Mouse (Mus musculus) heart, embryonic 16.5 days (tissue): Measurements from ENCODE around the gene Wdr43. TPM values are rescaled to one million over a fixed set of nuclear protein-coding genes. Genes with fewer than 3 reads are reported as not detected.
A peak's percentile ranks its signal among the peaks of the same experiment; 100 is the strongest.

ENCODE experiments used
- ATAC-seq: fragments of 200-750 bp; cut with Nextera tagmentation; replicated peaks from 2 replicates; pipeline ENCODE4 v1.8.0; 2017; ENCODE audit warnings: moderate number of reproducible peaks; ENCODE audit not compliant: insufficient read depth, low FRiP score; ENCODE audit errors: extremely low read depth
- H3K27ac ChIP-seq: fragments of 300-500 bp; sonication (generic); 2 replicates; pipeline ENCODE4 v1.5.1; 2014; ENCODE audit warnings: mild to moderate bottlenecking, low read length, control low read depth, moderate library complexity
- H3K27me3 ChIP-seq: fragments of 300-500 bp; sonication (generic); 2 replicates; pipeline ENCODE4 v1.6.1; 2014; ENCODE audit warnings: low read length, mixed read lengths; ENCODE audit not compliant: control insufficient read depth, insufficient read depth
- H3K36me3 ChIP-seq: fragments of 300-500 bp; sonication (generic); 2 replicates; pipeline ENCODE4 v1.6.1; 2014; ENCODE audit not compliant: control insufficient read depth, insufficient read depth
- H3K4me1 ChIP-seq: fragments of 300-500 bp; sonication (generic); 2 replicates; pipeline ENCODE4 v1.6.1; 2014; ENCODE audit warnings: low read length, mixed read lengths; ENCODE audit not compliant: control insufficient read depth, insufficient read depth
- H3K4me2 ChIP-seq: fragments of 300-500 bp; sonication (generic); 2 replicates; pipeline ENCODE4 v1.6.1; 2014; ENCODE audit warnings: low read depth, mild to moderate bottlenecking, control low read depth, low read length
- H3K4me3 ChIP-seq: fragments of 300-500 bp; sonication (generic); 2 replicates; pipeline ENCODE4 v1.5.1; 2014; ENCODE audit warnings: mild to moderate bottlenecking, control low read depth, low read length
- H3K9ac ChIP-seq: fragments of 300-500 bp; sonication (generic); 2 replicates; pipeline ENCODE4 v1.6.1; 2014; ENCODE audit warnings: low read length, control low read depth
- H3K9me3 ChIP-seq: fragments of 300-500 bp; sonication (generic); replicated peaks from 2 replicates; pipeline ENCODE4 v1.6.1; 2016; ENCODE audit warnings: low read length; ENCODE audit not compliant: control insufficient read depth
- WGBS: fragments of 180-500 bp; shearing (Covaris S2); extraction: QIAGEN DNeasy Blood & Tissue Kit; methylation state at CpG from one replicate; pipeline ENCODE4 v1.1.7; 2014; 5-methylcytosine and 5-hydroxymethylcytosine counted together
- polyA plus RNA-seq: library from polyadenylated mRNA; unstranded; fragments of >200 nt; fragmentation: Nextera tagmentation; extraction: Ambion mirVana; gene quantifications from 2 replicates; pipeline ENCODE4 v1.2.1, GENCODE M21; 2015

Gene Wdr43
- polyA plus RNA-seq, 1 experiment from 2014 or later: 49.7 TPM

DNA sequence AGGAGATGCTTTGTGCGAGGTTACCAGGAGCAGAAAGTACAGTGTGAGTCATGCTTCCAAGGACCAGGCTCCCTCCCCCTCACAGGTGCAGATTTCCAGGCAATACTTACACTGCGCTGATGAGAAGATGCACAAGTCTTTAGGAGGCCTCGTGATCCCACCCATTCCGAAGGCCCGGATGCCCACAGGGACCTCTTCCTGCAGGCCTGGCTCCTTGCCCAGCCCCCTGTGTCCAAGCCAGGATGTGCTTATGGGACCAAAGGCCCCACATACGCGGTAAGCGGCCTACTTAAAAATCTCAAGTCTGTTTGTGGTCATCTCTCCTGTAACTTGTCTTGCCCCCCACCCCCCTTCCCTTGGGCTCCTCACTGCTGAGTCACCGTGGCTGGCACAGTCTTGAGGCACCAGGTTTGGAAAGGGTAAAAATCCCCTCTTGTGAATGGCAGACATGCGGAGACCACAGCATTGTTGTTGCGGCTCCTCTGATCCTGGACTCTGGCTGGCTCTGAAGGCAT, 75.7 kb downstream of the Wdr43 start:
- Histone ChIP-seq H3K27me3 (no peaks in the 10 kb centered on the region), H3K4me2 (no peak overlapping the region), H3K36me3 (no peaks in the 10 kb centered on the region), H3K27ac (no peak overlapping the region), H3K4me3 (no peak overlapping the region), H3K9me3 (no peaks in the 10 kb centered on the region), H3K4me1 (peaks cover 7% of the 10 kb centered on the region), H3K9ac (no peak overlapping the region)
- 53% methylated on average over 11 of the region's 11 CpGs for WGBS
- no peak for ATAC-seq

DNA sequence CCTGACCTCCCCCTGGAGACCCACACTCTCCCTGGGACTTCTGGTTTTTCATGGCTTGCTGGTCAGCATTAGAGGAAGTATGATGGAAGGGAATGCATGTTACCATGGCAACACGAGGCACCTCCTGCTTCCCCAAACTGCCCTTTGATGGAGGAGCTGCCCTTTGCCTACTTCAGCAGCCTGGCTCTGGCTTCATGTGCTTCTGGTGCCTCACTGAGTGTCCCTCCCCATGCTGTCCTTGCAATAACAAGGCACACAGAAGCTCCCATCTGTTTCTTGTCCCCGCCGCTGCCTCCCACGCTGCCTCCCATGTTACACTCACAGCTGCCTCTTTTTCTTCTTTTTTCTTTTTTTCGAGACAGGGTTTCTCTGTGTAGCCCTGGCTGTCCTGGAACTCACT, 77.6 kb downstream of the Wdr43 start:
- H3K9ac ChIP-seq: no peak overlapping the region
- H3K27me3 ChIP-seq: no peaks in the 10 kb centered on the region
- H3K36me3 ChIP-seq: no peaks in the 10 kb centered on the region
- H3K4me2 ChIP-seq: no peak overlapping the region
- no peak overlapping the region for H3K4me3 ChIP-seq
- 68% methylated on average over 5 of the region's 5 CpGs for WGBS
- no peak overlapping the region for H3K27ac ChIP-seq
- no peak for ATAC-seq
- peaks cover 19% of the 10 kb centered on the region for H3K4me1 ChIP-seq
- no peaks in the 10 kb centered on the region for H3K9me3 ChIP-seq

DNA sequence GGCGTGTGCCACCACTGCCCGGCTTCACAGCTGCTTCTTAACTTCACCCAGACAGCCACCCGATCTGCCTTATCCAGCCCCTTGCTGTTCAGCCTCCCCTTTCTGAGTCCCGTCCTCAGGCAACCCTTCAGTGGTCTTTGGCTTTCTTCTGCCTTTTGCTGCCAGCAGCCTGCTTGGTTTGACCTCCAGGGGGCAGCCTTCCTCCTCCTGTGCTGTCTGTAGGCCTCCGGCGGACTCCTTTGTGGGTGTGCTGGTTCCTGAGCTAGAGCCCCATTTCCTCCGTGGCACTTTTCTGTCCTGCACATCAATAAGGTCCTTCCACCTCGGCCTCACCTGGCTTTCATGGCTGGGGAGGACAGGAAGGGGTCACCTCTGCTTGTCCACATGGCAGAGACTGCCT, 78.1 kb downstream of the Wdr43 start:
- Histone ChIP-seq H3K27ac (no peak overlapping the region), H3K4me1 (peaks cover 22% of the 10 kb centered on the region)
- WGBS: 73% methylated on average over 8 of the region's 8 CpGs

DNA sequence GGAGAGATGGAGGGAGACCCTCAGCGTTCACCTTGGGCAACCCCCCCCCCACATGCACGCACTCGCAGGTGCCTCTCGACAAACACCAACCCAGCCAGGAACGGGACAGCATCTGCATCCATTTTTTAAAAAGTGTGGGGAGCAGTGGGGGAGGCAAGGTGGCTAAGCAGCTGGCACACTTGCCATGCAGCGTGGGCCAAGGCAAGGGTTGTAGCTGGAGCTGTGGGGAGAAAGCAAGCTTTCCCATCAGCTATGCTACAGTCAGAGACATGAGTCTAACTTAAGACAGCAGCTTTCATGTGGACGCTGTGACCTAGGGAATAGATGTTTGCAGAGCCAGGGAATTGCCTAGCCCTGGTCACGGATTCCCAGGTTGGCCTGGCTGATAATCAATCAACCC, 79.5 kb downstream of the Wdr43 start:
- 88% methylated on average over 8 of the region's 8 CpGs for WGBS
- Histone ChIP-seq H3K9ac (no peak overlapping the region), H3K4me1 (peaks cover 25% of the 10 kb centered on the region), H3K4me3 (no peak overlapping the region), H3K27ac (no peak overlapping the region), H3K4me2 (no peak overlapping the region), H3K27me3 (no peaks in the 10 kb centered on the region), H3K9me3 (no peaks in the 10 kb centered on the region), H3K36me3 (no peaks in the 10 kb centered on the region)
- ATAC-seq: no peak

More for the DNA sequence above, 78.1 kb downstream of the Wdr43 start:
- Histone ChIP-seq H3K4me2 (no peak overlapping the region), H3K9ac (no peak overlapping the region), H3K27me3 (no peaks in the 10 kb centered on the region), H3K4me3 (no peak overlapping the region), H3K9me3 (no peaks in the 10 kb centered on the region), H3K36me3 (no peaks in the 10 kb centered on the region)
- ATAC-seq: no peak

DNA sequence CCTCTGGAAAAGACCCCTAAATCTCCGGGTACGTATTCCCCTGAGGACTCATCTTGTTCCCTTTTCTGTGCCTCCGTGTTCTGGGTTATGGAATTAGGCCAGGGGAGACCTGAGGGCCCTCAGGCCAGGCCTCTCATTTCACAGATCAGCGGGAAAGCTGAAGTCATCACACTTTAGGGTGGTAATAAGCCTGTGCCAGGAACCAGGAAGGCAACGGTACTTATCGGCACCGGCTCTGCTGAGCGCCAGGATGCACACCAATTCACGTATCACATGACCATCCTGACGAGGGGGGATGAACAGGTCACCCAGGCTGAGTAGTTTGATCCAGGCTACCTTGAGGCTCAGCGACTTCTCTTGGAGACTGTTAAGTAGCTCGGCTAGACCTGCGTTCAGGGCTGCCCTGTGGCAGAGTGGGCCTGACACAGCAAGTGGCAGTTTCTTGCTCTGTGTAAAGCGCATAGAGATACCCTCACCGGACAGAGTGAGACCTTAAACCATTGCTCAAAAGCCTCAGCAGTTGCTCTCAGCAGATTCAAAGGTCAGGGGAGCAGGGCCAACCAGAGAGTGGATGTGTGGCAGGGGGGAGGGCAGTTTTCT, 80.1 kb downstream of the Wdr43 start:
- H3K4me3 ChIP-seq: no peak overlapping the region
- H3K4me1 ChIP-seq: peaks cover 25% of the 10 kb centered on the region
- H3K36me3 ChIP-seq: no peaks in the 10 kb centered on the region
- H3K4me2 ChIP-seq: no peak overlapping the region
- 0 out of 2 replicates have a peak overlapping the region, but pooled peaks have one; percentile 1 for H3K9ac ChIP-seq
- no peaks in the 10 kb centered on the region for H3K27me3 ChIP-seq
- ATAC-seq: no peak
- 70% methylated on average over 15 of the region's 15 CpGs for WGBS
- H3K9me3 ChIP-seq: no peaks in the 10 kb centered on the region
- H3K27ac ChIP-seq: no peak overlapping the region

DNA sequence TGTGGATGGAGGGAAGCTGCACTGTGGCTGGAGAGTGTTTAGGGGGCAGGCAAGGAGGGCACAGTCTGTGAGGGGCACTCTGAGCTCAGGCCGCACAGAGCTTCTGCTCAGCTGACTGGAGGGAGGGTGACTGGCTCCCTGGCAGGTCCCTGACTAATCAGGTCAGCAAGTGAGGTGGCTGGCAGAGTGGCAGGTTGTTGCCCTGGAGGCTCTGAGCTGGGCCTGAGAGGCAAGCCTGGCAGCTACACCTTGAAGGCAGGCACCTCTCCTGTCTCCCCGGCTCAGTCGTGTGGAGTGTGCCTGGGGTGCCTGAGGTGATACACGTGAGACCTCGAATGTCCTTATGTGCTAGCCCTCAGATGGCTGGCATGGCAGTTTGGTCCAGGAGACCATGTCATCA, 80.7 kb downstream of the Wdr43 start:
- peaks cover 22% of the 10 kb centered on the region for H3K4me1 ChIP-seq
- ATAC-seq: no peak
- no peaks in the 10 kb centered on the region for H3K27me3 ChIP-seq
- no peak overlapping the region for H3K27ac ChIP-seq
- H3K9me3 ChIP-seq: no peaks in the 10 kb centered on the region
- 76% methylated on average over 5 of the region's 5 CpGs for WGBS
- H3K36me3 ChIP-seq: no peaks in the 10 kb centered on the region
- H3K4me2 ChIP-seq: no peak overlapping the region
- no peak overlapping the region for H3K4me3 ChIP-seq
- 0 out of 2 replicates have a peak overlapping the region, but pooled peaks have one; percentile 1 for H3K9ac ChIP-seq

DNA sequence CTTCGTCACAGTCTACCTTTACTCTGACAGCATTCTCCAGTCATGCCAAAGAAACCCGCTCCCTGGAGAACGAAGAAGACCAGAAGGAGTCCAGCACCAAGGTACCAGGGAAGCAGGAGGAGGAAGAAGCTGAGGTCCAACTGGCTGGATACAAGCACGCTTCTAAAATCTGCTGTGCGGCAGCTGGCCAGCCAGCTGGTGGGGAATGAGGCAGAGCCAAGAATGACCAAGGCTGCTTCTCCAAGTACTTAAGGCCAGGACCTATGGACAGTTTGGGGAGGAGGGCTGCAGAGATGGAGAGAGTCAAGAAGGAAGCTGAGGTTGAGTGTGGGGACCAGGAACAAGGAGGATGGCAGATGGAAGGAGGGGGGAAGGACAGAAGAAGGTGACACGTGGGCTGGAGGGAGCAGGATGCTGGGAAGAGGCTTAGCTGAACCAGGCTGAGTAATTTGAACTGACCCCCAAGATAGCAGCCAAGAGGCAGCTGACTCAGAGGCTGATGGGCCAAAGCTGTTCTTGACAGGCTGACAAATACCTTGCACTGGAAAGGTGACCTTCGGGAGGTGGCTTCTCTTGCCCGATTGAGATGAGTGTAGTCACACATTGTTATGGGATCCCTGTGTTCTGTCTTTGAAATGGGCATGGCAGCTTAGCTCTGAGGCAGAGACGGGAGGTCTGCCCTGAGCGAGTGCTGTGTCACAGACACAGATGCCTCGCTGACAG, 82.4 kb downstream of the Wdr43 start:
- peak overlapping the region; percentile 91 for H3K27ac ChIP-seq
- 42% methylated on average over 11 of the region's 11 CpGs for WGBS
- H3K4me1 ChIP-seq: peaks cover 19% of the 10 kb centered on the region
- ATAC-seq: peak; percentile 91
- H3K4me2 ChIP-seq: 0 out of 2 replicates have a peak overlapping the region, but pooled peaks have one; percentile 8
- H3K9me3 ChIP-seq: no peaks in the 10 kb centered on the region
- H3K36me3 ChIP-seq: no peaks in the 10 kb centered on the region
- H3K9ac ChIP-seq: no peak overlapping the region
- H3K27me3 ChIP-seq: no peaks in the 10 kb centered on the region
- no peak overlapping the region for H3K4me3 ChIP-seq

DNA sequence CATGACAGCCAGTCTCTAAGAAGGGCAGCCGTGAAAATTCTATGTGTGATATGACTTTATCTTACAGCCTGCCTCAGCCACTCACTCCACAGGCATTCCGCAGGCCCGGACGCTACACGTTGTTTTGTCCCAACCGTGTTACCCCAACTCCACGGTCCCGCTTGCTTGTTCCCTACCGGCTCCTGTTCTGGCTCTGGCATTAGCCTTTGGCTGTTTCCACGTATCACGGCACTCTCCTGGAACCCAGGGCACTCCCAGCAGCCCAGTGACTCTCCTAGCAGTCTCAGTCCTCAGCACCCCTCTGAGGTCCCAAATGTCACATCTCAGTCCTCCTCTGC, 82.9 kb downstream of the Wdr43 start:
- H3K4me1 ChIP-seq: peaks cover 19% of the 10 kb centered on the region
- no peak overlapping the region for H3K4me3 ChIP-seq
- no peak for ATAC-seq
- peak overlapping the region; percentile 38 for H3K9ac ChIP-seq
- H3K4me2 ChIP-seq: peak overlapping the region; percentile 8; the same call in 1 of the 2 replicates
- H3K9me3 ChIP-seq: no peaks in the 10 kb centered on the region
- 39% methylated on average over 11 of the region's 11 CpGs for WGBS
- H3K27ac ChIP-seq: peak overlapping the region; percentile 91
- no peaks in the 10 kb centered on the region for H3K36me3 ChIP-seq
- no peaks in the 10 kb centered on the region for H3K27me3 ChIP-seq

DNA sequence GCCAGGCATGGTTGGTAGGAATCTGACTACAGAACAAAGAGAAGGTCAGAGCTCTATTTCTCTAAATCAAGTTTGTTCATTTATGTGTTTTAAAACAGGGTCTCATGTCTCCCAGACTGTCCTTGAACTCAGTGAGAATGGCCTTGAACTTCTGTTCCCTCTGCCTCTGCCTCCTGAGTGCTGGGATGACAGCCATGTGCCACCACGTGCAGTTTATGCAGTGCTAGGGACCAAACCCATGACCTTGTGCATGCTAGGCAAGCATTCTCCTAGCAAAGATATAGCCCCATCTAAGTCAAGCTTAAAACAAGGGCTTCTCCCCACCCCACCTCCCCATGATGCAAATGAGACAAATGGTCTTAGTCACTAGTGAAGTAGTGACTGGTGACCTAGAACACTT, 89.4 kb downstream of the Wdr43 start:
- Histone ChIP-seq H3K4me1 (peaks cover 18% of the 10 kb centered on the region), H3K9me3 (peaks cover 5% of the 10 kb centered on the region; the same call in 1 of the 2 replicates), H3K36me3 (no peaks in the 10 kb centered on the region), H3K27me3 (no peaks in the 10 kb centered on the region), H3K27ac (peak overlapping the region; percentile 85), H3K4me3 (no peak overlapping the region), H3K9ac (peak overlapping the region; percentile 28), H3K4me2 (no peak overlapping the region)
- ATAC-seq: peak; percentile 13; the same call in 1 of the 2 replicates
- 29% methylated on average over 1 of the region's 1 CpGs for WGBS
